Mouse (Mus musculus) spleen, adult 2 months (tissue): Measurements from ENCODE around the gene Il11ra2. TPM values are rescaled to one million over a fixed set of nuclear protein-coding genes. Genes with fewer than 3 reads are reported as not detected.
"Not testable (repeated sequence)": the region's sequence is repeated elsewhere in the genome, so short reads cannot be mapped to it uniquely, and the experiment has no call there.

Experiments used
- DNase-seq, 2 experiments: peaks; one replicate each; pipeline versions ENCODE4 v3.0.0 to v3.0.0-alpha.2; 2012 to 2021; ENCODE audit warnings: low spot score in 2 of 2, low read depth in 1 of 2
- H3K27ac ChIP-seq: fragments of 200-500 bp; 2 replicates; pipeline ENCODE4 v1.5.1; 2012; ENCODE audit warnings: low read length, inconsistent platforms; ENCODE audit not compliant: insufficient read depth
- H3K27me3 ChIP-seq: fragments of 200-500 bp; 2 replicates; pipeline ENCODE4 v1.6.1; 2012; ENCODE audit warnings: mild to moderate bottlenecking, moderate library complexity, low read length, inconsistent platforms; ENCODE audit not compliant: control insufficient read depth, insufficient read depth
- H3K36me3 ChIP-seq: fragments of 200-500 bp; 2 replicates; pipeline ENCODE4 v1.6.1; 2012; ENCODE audit warnings: mild to moderate bottlenecking, low read length, inconsistent platforms; ENCODE audit not compliant: control insufficient read depth, insufficient read depth
- H3K4me1 ChIP-seq: fragments of 200-500 bp; 2 replicates; pipeline ENCODE4 v1.6.1; 2011; ENCODE audit warnings: inconsistent platforms; ENCODE audit not compliant: control insufficient read depth, insufficient read depth, insufficient read length
- H3K4me3 ChIP-seq: fragments of 200-500 bp; 2 replicates; pipeline ENCODE4 v1.5.1; 2011; ENCODE audit warnings: mild to moderate bottlenecking, inconsistent platforms; ENCODE audit not compliant: insufficient read depth, insufficient read length; ENCODE audit errors: extremely low read depth
- WGBS: fragments of 180-500 bp; shearing (Covaris S2); methylation state at CpG from one replicate; pipeline ENCODE4 v1.1.7; 2018; 5-methylcytosine and 5-hydroxymethylcytosine counted together
- polyA plus RNA-seq: library from polyadenylated mRNA; depleted of rRNA; stranded (reverse); fragments of >200 nt; gene quantifications from 2 replicates; pipeline ENCODE4 v1.2.3, GENCODE M21; 2012; rRNA removed

Gene Il11ra2
- polyA plus RNA-seq: not detected in 2 replicates

GRCm38 (mm10) chr4:42661793-42662192 lies at the start of gene Il11ra2:
Il11ra2 (minus strand) TSS chr4:42661893.
- no CpG with 5 or more reads among the region's 3 CpGs for WGBS
- H3K27ac ChIP-seq, DNase-seq, H3K4me3 ChIP-seq, H3K27me3 ChIP-seq, H3K4me1 ChIP-seq, H3K36me3 ChIP-seq: not testable (repeated sequence)

- H3K27ac ChIP-seq, H3K36me3 ChIP-seq, H3K4me1 ChIP-seq, H3K27me3 ChIP-seq, H3K4me3 ChIP-seq, DNase-seq: not testable (repeated sequence)
- no CpG with 5 or more reads among the region's 18 CpGs for WGBS
Observed at GRCm38 (mm10) chr4:42682183-42682524, 20.5 kb upstream of the Il11ra2 start.

DNA sequence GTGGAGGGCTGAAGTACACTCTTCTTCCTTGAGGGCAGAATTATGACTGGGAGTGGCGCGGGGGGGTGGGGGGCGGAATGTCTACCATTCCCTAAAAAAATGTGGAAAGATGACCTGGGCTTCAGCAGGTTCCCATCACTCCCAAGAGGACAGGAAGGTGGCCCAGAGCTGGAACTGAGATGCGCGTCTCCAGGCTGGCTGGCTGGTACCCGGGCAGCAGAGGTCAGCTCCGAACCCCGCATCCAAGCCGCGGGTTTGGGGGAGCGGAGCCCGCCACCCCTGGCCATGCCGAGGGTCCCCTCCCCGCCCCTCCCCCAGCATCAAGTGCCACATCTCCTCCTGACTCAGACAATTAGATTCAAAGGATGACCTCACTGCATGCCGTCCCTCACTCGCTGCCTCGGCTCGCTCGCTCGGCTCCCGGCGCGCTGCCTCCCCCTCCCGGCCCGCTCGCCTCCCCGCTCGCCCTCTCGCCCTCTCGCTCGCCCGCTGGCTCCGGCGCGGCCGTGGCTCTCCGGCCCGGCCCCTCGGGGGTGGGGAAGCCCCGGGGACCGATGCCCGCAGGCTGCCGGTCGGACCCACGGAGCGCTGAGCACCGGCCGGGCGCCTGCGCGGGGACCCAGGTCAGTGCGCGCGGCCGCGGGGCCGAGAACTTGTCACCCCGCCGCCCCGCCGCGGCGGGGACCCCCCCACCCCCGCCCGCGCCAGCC lies 19.9 kb upstream of the Il11ra2 start:
- WGBS: no CpG with 5 or more reads among the region's 66 CpGs
- H3K36me3 ChIP-seq, H3K27me3 ChIP-seq, H3K4me1 ChIP-seq, H3K4me3 ChIP-seq, H3K27ac ChIP-seq, DNase-seq: not testable (repeated sequence)

- not testable (repeated sequence) for H3K4me3 ChIP-seq, DNase-seq, H3K4me1 ChIP-seq, H3K36me3 ChIP-seq, H3K27ac ChIP-seq, H3K27me3 ChIP-seq
- WGBS: no CpG with 5 or more reads among the region's 32 CpGs
Observed at GRCm38 (mm10) chr4:42680374-42681356, 19.0 kb upstream of the Il11ra2 start.

- H3K27ac ChIP-seq, H3K4me3 ChIP-seq, DNase-seq, H3K27me3 ChIP-seq, H3K4me1 ChIP-seq, H3K36me3 ChIP-seq: not testable (repeated sequence)
- WGBS: no CpG with 5 or more reads among the region's 7 CpGs
Observed at GRCm38 (mm10) chr4:42679365-42679764, 17.7 kb upstream of the Il11ra2 start.

DNA sequence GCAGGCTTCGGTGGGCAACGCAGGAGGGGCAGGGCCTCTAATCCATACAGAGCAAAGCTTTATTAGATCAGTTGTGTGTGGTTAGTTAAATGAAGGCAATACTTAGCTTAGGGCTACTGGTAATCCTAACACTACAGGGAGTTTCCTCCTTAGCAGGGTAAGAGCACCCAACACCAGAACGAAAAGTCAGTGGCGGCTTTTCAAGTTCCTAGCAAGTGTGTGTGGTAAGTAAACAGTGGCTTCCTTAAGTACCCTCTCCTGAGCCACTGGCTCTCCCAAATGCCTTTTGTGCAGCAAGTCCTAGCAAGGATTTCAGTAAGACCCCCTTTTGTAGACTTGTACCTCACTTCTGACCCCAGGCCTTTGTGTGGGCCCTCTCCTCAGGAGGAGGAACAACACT lies 13.7 kb upstream of the Il11ra2 start:
- H3K4me1 ChIP-seq, DNase-seq, H3K27me3 ChIP-seq, H3K27ac ChIP-seq, H3K36me3 ChIP-seq, H3K4me3 ChIP-seq: not testable (repeated sequence)
- no CpG with 5 or more reads among the region's 4 CpGs for WGBS

DNA sequence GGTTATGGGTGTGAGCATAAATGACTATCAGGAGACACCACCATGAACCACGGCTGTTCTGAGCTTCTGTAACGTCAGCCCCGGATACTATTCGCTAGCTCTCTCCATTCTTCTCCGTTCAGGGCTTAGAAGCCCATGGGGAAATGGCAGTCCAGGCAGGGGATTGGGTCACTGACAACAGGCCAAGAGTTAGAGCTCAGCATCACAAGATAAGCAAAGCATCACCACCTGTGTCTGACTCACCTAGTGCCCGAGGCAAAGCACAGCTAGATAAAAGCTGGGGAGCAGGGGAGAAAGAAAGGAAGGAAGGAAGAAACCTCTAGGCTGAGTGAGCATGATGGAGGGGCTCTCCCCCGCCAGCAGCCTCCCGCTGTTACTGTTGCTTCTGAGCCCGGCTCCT lies 6.7 kb downstream of the Il11ra2 start, which contains the start of gene Ccl27b:
Ccl27b (plus strand) TSS at position 301 of the 400 bp plus-strand sequence.
- not testable (repeated sequence) for H3K27ac ChIP-seq, H3K36me3 ChIP-seq, H3K4me1 ChIP-seq, DNase-seq, H3K27me3 ChIP-seq, H3K4me3 ChIP-seq
- no CpG with 5 or more reads among the region's 9 CpGs for WGBS

DNA sequence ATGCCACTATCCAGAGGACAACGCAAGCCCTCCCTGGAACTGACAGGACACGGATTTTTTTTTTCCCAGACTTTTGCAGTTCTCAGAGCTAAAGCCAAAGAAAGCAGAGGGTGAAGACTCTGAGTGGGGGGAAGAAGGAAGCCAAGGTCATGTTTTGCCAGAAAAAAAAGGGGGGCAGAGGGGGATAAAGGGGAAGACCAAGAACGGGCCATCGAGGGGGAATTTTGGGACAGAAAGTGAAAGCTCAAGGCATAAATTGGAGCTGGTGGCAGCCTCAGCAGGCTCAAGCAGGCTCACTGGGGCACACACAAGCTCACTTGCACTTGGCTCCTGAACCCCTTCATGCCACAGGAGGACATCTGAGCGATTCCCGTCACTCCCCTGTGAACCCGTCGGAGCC lies 32.3 kb downstream of the Il11ra2 start, which contains the start of gene Gm2564:
Gm2564 (plus strand) TSS at position 301 of the 400 bp plus-strand sequence.
- not testable (repeated sequence) for H3K27me3 ChIP-seq, H3K4me1 ChIP-seq, H3K36me3 ChIP-seq, DNase-seq, H3K27ac ChIP-seq, H3K4me3 ChIP-seq
- WGBS: no CpG with 5 or more reads among the region's 8 CpGs

DNA sequence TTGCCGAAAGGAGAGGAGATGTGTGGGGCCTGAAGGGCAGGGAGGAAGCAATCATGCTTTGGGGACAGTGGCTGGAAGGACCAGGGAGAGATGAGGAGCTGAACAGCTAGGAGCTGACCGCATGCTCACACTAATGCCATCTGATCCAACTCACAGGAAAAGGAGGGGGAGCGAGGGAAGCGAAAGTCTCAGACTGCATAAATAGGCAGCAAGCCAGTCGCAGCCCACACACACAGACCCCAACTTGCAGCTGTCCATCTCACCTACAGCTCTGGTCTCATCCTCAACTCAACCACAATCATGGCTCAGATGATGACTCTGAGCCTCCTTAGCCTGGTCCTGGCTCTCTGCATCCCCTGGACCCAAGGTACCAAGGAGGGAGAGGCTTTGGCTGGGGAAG lies 49.8 kb downstream of the Il11ra2 start, which contains the start of gene Gm10591:
Gm10591 (plus strand) TSS at position 301 of the 400 bp plus-strand sequence.
- not testable (repeated sequence) for H3K4me1 ChIP-seq, DNase-seq, H3K4me3 ChIP-seq, H3K27me3 ChIP-seq, H3K36me3 ChIP-seq, H3K27ac ChIP-seq
- no CpG with 5 or more reads among the region's 5 CpGs for WGBS
